Mouse (Mus musculus) myocyte (in vitro differentiated cells): ENCODE data around the gene Cfap54. TPM values are rescaled to one million over a fixed set of nuclear protein-coding genes. Genes with fewer than 3 reads are reported as not detected.

Source experiments
- H3K27me3 ChIP-seq: one replicate; pipeline ENCODE4 v1.6.1; 2011; ENCODE audit not compliant: control insufficient read depth, insufficient read depth, insufficient read length
- H3K36me3 ChIP-seq: one replicate; pipeline ENCODE4 v1.6.1; 2011; ENCODE audit not compliant: control insufficient read depth, insufficient read depth
- H3K4me2 ChIP-seq: one replicate; pipeline ENCODE4 v1.6.1; 2011; ENCODE audit warnings: low read depth, control low read depth
- H3K4me3 ChIP-seq: one replicate; pipeline ENCODE4 v1.5.1; 2011; ENCODE audit warnings: mild to moderate bottlenecking, control low read depth, moderate library complexity
- H3K79me2 ChIP-seq: one replicate; pipeline ENCODE4 v1.6.1; 2011; ENCODE audit not compliant: control insufficient read depth, insufficient read depth
- H3ac ChIP-seq: one replicate; pipeline ENCODE4 v1.6.1; 2011; ENCODE audit not compliant: control insufficient read depth, insufficient read length
- CEBPB ChIP-seq: IDR thresholded peaks from 2 replicates; pipeline ENCODE4 v1.6.1; 2011; ENCODE audit warnings: mild to moderate bottlenecking, moderate library complexity; ENCODE audit not compliant: poor library complexity, insufficient read depth, severe bottlenecking
- E2F4 ChIP-seq: IDR thresholded peaks from one replicate; pipeline ENCODE4 v1.6.1; 2011; ENCODE audit warnings: mild to moderate bottlenecking, control low read depth, moderate library complexity; ENCODE audit not compliant: insufficient read depth
- MAX ChIP-seq: IDR thresholded peaks from one replicate; pipeline ENCODE4 v1.6.1; 2011; ENCODE audit warnings: low read depth, mild to moderate bottlenecking, control low read depth
- MYOD1 ChIP-seq, 3 experiments: IDR thresholded peaks; one replicate each; pipeline ENCODE4 v1.6.1; 2011; ENCODE audit warnings: control low read depth in 2 of 3, low read depth in 2 of 3, mild to moderate bottlenecking in 2 of 3, moderate library complexity in 1 of 3; ENCODE audit not compliant: insufficient read length in 2 of 3, control insufficient read depth in 1 of 3
- MYOG ChIP-seq, 3 experiments: IDR thresholded peaks; one replicate each; pipeline ENCODE4 v1.6.1; 2011; ENCODE audit warnings: control low read depth in 2 of 3, low read depth in 2 of 3, mild to moderate bottlenecking in 2 of 3; ENCODE audit not compliant: insufficient read length in 2 of 3, control insufficient read depth in 1 of 3, insufficient read depth in 1 of 3
- POLR2A ChIP-seq: IDR thresholded peaks from one replicate; pipeline ENCODE4 v1.6.1; 2011; ENCODE audit warnings: low read depth, mild to moderate bottlenecking, control low read depth, moderate library complexity; ENCODE audit not compliant: insufficient read length
- POLR2AphosphoS2 ChIP-seq: IDR thresholded peaks from one replicate; pipeline ENCODE4 v1.6.1; 2011; ENCODE audit warnings: low read depth, control low read depth; ENCODE audit not compliant: insufficient read length
- REST ChIP-seq: IDR thresholded peaks from one replicate; pipeline ENCODE4 v1.6.1; 2011; ENCODE audit warnings: mild to moderate bottlenecking, control low read depth, moderate library complexity; ENCODE audit not compliant: insufficient read depth, insufficient read length
- SRF ChIP-seq: IDR thresholded peaks from one replicate; pipeline ENCODE4 v1.6.1; 2011; ENCODE audit warnings: low read depth; ENCODE audit not compliant: control insufficient read depth, insufficient read length
- TCF12 ChIP-seq: IDR thresholded peaks from one replicate; pipeline ENCODE4 v1.6.1; 2011; ENCODE audit warnings: mild to moderate bottlenecking, control low read depth; ENCODE audit not compliant: poor library complexity, insufficient read depth, severe bottlenecking
- TCF3 ChIP-seq: IDR thresholded peaks from one replicate; pipeline ENCODE4 v1.6.1; 2011; ENCODE audit warnings: low read depth, control low read depth; ENCODE audit not compliant: insufficient read length
- USF1 ChIP-seq: IDR thresholded peaks from one replicate; pipeline ENCODE4 v1.6.1; 2011; ENCODE audit warnings: low read depth, mild to moderate bottlenecking, control low read depth, moderate library complexity
- polyA plus RNA-seq: library from polyadenylated mRNA; unstranded; fragments of >200 nt; fragmentation: generic; extraction: Trizol; gene quantifications from one replicate; pipeline ENCODE4 v1.2.1, GENCODE M21; 2012; ENCODE audit warnings: missing spikeins

Cfap54 gene
- polyA plus RNA-seq, 1 experiment = 0.01 TPM

- H3ac ChIP-seq = no peak overlapping the region
- no peak for TF ChIP-seq MYOD1 (IDR thresholded peaks at IDR 0.05; ENCODE audit: control insufficient read depth in 1 of 3, insufficient read length in 2 of 3, low read depth in 2 of 3)
- TF ChIP-seq MAX = no peak
- TF ChIP-seq E2F4 = no peak
- TF ChIP-seq TCF12 = no peak
- TF ChIP-seq POLR2AphosphoS2 = no peak
- TF ChIP-seq POLR2A = no peak
- TF ChIP-seq SRF = no peak
- no peak for TF ChIP-seq TCF3
- TF ChIP-seq USF1 = no peak
- TF ChIP-seq CEBPB = no peak
- TF ChIP-seq MYOG (IDR thresholded peaks at IDR 0.05; ENCODE audit: control insufficient read depth in 1 of 3, insufficient read depth in 1 of 3, insufficient read length in 2 of 3, low read depth in 2 of 3) = no peak
- no peak for TF ChIP-seq REST
- no peaks in the 10 kb centered on the region for H3K79me2 ChIP-seq
- H3K27me3 ChIP-seq = no peaks in the 10 kb centered on the region
- no peak overlapping the region for H3K4me2 ChIP-seq
- H3K4me3 ChIP-seq = no peak overlapping the region
- no peaks in the 10 kb centered on the region for H3K36me3 ChIP-seq
These were observed 327.1 kb downstream of the Cfap54 start for GRCm38 (mm10) chr10:92754359-92754758.

- TF ChIP-seq MAX = no peak
- no peak for TF ChIP-seq TCF12
- TF ChIP-seq USF1 = no peak
- no peak for TF ChIP-seq REST
- no peak for TF ChIP-seq POLR2A
- TF ChIP-seq MYOG (IDR thresholded peaks at IDR 0.05; ENCODE audit: control insufficient read depth in 1 of 3, insufficient read depth in 1 of 3, insufficient read length in 2 of 3, low read depth in 2 of 3) = no peak
- no peak for TF ChIP-seq E2F4
- no peak for TF ChIP-seq SRF
- TF ChIP-seq TCF3 = no peak
- TF ChIP-seq MYOD1 (IDR thresholded peaks at IDR 0.05; ENCODE audit: control insufficient read depth in 1 of 3, insufficient read length in 2 of 3, low read depth in 2 of 3) = no peak
- no peak for TF ChIP-seq CEBPB
- H3ac ChIP-seq = no peak overlapping the region
- H3K4me2 ChIP-seq = no peak overlapping the region
- H3K27me3 ChIP-seq = no peaks in the 10 kb centered on the region
- no peak overlapping the region for H3K4me3 ChIP-seq
- no peaks in the 10 kb centered on the region for H3K79me2 ChIP-seq
- no peaks in the 10 kb centered on the region for H3K36me3 ChIP-seq
These were observed 351.1 kb downstream of the Cfap54 start for GRCm38 (mm10) chr10:92730339-92730738.

GRCm38 (mm10) chr10:92728723-92729122 is 352.7 kb downstream of the Cfap54 start:
- Histone ChIP-seq H3K27me3 (no peaks in the 10 kb centered on the region), H3K4me2 (no peak overlapping the region), H3K79me2 (no peaks in the 10 kb centered on the region), H3ac (no peak overlapping the region), H3K36me3 (no peaks in the 10 kb centered on the region), H3K4me3 (no peak overlapping the region)
- TF ChIP-seq E2F4 = no peak
- no peak for TF ChIP-seq TCF12
- no peak for TF ChIP-seq MYOD1 (IDR thresholded peaks at IDR 0.05; ENCODE audit: control insufficient read depth in 1 of 3, insufficient read length in 2 of 3, low read depth in 2 of 3)
- no peak for TF ChIP-seq SRF
- no peak for TF ChIP-seq CEBPB
- no peak for TF ChIP-seq POLR2A
- TF ChIP-seq TCF3 = no peak
- no peak for TF ChIP-seq MAX

Other genes with a start within 250 kb of the Cfap54 start
- gene Cdk17, start 79.3 kb upstream of the Cfap54 start, polyA plus RNA-seq = 11.8 TPM
- 28.4 TPM for gene Elk3, start 229.5 kb upstream of the Cfap54 start, polyA plus RNA-seq